Mouse (Mus musculus) ES-Bruce4 (cell line): Measurements from ENCODE around the gene A430078G23Rik.

Experiments
- CTCF ChIP-seq: IDR thresholded peaks from one replicate; pipeline ENCODE4 v1.8.1; 2011; ENCODE audit warnings: low read depth, low read length
- POLR2A ChIP-seq: IDR thresholded peaks from one replicate; pipeline ENCODE4 v1.8.1; 2011; ENCODE audit warnings: low read length; ENCODE audit not compliant: insufficient read depth

GRCm38 (mm10) chr8:3311482-3311881, 41.7 kb upstream of the A430078G23Rik start:
- TF ChIP-seq POLR2A (no peak), CTCF (no peak)
